Mouse (Mus musculus) right cerebral cortex, postnatal 4 days (tissue): ENCODE measurements around the gene St3gal5.
A peak's percentile ranks its signal among the peaks of the same experiment; 100 is the strongest.

Experiments used
- DNase-seq: peaks from one replicate; pipeline ENCODE4 v3.0.0-alpha.2; 2022

The St3gal5 gene

GRCm38 (mm10) chr6:72171391-72171790 is 74.0 kb downstream of the St3gal5 start:
- no peak for DNase-seq

DNA sequence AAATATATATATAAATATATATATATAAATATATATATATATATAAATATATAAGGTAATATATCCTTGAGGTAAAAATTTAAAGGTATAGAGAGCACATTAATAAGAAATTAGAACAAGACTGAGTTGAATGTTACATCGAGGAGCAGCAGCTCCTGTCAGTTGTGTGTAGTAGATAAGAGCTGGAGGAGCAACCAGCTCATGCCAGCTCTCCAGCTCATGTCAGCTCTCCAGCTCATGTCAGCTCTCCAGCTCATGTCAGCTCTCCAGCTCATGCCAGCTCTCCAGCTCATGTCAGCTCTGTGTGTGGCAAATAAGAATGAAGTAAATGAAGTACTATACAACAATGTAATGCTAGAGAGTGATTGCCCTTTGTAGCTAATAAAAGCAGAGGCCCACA is 76.0 kb downstream of the St3gal5 start:
- DNase-seq, result no peak

DNA sequence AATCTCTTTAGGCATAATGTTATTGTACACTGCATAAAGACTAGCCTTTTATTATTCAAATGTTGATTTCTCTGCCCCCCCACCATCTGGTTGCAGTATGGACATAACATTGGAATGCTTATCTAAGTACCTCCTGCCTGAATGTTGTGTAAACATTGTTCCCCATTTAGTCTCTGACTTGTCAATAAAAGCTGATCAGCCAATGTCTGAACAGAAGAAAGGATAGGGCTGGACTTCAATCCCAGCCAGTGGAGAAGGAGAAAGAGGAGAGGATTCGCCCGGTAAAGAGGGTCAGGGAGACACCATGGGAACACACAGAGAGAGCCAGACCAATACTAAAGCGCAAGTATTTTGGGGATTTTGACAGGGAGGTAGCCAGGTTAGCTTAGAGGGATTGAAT is 78.0 kb downstream of the St3gal5 start:
- DNase-seq, result no peak

DNA sequence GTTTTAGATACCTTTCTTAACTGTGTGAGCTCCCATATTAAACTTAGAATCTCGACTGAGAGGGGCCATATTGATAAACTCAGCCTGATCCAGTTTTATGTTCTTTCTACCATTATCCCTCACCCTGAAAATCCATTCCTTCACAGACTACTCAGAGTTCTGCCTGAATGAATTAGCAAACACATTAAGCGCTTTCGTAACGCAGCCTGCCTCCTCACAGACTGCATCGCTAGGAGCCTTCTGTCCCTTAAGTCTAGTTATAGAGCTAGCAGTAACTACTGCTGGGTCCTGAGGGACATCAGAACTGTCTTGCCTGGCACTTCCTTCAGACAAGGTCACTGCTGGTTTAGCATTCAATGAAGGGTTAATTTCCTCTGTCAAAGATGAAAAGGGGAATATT is 78.6 kb downstream of the St3gal5 start:
- DNase-seq, result no peak

DNA sequence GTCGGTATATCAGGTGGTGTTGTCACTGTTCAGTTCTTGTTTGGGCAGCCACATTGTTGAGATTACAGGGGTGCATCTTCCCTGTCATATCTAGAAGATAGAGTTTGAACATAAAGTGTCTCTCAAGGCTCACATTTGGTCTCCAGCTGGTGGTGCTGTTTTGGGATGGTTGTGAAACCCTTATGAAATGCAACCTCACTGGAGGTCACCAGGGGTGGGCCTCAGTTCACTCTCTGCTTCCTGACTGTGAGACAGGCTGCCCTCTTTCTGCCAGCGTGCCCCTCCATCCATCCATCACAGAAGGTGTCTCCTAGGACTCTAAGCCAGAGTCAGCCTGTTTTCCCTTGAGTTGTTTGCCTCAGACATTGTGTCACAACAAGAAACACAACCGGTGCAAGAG is 80.0 kb downstream of the St3gal5 start:
- no peak for DNase-seq

DNA sequence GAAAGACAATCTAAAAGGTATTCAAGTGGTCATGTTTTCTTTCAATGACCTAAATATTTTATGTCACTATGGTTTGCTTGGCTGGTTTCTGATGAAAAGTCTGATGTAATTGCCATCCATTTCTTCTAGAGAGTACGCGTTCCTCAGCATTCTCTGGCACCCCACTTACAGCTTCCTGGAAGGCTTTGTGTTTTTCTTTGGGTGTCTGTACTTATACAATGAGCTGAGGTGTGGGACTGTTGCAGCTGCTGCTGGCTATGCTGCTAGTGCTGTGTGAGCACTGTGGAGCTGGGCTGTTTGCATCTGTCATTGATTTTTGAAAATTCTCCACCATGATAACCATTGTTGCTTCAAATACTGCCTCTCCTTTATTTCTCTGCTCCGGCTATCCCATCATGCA is 81.6 kb downstream of the St3gal5 start:
- DNase-seq, result no peak

- no peak for DNase-seq
These were observed 82.4 kb downstream of the St3gal5 start for GRCm38 (mm10) chr6:72179562-72180502.

- no peak for DNase-seq
These were observed 87.2 kb downstream of the St3gal5 start for GRCm38 (mm10) chr6:72184576-72184975.

GRCm38 (mm10) chr6:72185893-72186490 is 88.6 kb downstream of the St3gal5 start:
- DNase-seq, result peak; percentile 92

DNA sequence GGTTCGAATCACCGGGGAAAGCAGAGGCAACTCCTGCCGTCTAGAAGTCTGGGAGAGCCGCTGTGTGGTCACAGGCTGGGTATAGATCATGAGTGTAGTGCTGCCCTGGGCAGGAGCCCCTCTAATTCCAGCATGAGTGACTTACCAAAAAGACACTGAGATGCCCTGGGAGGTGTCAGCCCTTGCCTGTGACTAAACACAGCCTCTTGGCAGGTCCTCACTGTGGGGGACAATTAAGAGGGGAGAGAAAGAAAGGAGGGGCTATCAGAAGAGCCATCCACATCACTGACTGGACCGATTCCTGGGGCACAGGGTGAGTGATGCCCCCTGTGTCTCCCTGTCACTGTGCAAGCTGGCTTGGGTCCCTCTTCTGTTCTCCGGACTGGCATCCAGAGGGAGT is 89.4 kb downstream of the St3gal5 start:
- DNase-seq, result no peak

- DNase-seq, result peak; percentile 42
These were observed 91.9 kb downstream of the St3gal5 start for GRCm38 (mm10) chr6:72189061-72189863.

GRCm38 (mm10) chr6:72190120-72190519 is 92.7 kb downstream of the St3gal5 start:
- no peak for DNase-seq

GRCm38 (mm10) chr6:72190577-72190976 is 93.2 kb downstream of the St3gal5 start:
- DNase-seq, result no peak

DNA sequence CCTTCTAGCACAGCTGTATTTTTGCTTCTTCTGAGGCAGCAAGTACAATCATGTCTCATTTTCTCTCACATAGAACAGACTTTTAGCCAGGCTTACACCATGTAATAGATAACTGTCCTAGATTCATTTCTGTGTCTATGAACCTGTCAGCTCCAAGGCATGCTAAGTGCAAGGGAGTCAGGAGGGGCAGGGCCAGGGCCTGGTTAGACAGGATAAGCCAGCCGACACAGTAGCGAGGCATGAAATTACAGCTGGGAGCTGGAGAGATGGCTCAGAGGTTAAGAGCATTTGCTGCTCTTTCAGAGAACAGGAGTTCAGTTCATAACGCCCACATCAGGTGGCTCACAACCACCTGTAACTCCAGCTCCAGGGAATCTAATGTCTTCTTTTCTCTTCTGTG is 99.3 kb downstream of the St3gal5 start:
- no peak for DNase-seq

DNA sequence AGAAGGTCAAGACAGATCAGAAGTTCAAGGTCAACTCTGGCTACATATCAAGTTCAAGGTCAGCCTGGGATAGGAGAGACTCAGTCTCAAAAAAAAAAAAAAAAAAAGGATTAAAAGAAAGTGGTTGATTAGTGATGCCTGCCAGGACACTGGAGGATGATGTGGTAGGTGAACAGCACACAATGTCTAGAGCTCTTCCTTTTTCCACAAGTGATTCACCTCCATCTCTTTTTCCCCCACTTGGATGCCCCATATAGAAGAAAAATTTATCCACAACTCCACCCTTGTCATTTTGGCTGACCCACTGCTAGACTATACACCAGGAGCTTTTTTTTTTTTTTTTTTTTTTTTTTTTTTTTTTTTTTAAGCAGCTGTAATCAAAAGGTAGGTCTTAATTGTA is 100.1 kb downstream of the St3gal5 start:
- no peak for DNase-seq

GRCm38 (mm10) chr6:72200595-72201256 is 103.3 kb downstream of the St3gal5 start:
- DNase-seq, result no peak

DNA sequence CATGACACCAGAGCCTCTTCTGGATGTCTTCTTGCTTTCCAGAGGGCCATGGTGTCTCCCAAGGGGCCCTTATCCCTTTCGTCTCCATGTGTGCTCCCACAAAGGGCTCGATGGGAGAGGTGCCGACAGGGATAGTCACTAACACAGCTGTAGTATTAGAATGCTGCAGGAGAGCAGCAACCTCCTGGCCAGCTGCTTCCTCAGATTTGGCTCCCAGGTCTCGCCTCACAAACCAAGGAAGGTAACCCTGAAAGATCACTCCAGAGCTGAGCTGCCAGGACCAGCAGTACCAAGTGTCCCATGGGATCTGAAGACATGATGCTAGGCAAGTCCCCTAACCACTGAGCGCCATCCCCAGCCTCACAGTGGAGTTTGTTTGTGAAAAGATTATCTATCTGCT is 105.3 kb downstream of the St3gal5 start:
- DNase-seq, result no peak

- DNase-seq, result no peak
These were observed 105.9 kb downstream of the St3gal5 start for GRCm38 (mm10) chr6:72203279-72203678.
